Mouse (Mus musculus) left cerebral cortex, adult 9 months (tissue): Measurements from ENCODE around the gene Apobec1.
"Not testable (repeated sequence)": the region's sequence is repeated elsewhere in the genome, so short reads cannot be mapped to it uniquely, and the experiment has no call there.

Source experiments
- DNase-seq, 2 experiments: peaks; one replicate each; pipeline ENCODE4 v3.0.0; 2022; ENCODE audit warnings: low spot score in 2 of 2

The Apobec1 gene

GRCm38 (mm10) chr6:122602242-122602991, at the start of gene Apobec1:
Gene Apobec1 (minus strand): TSS chr6:122602444.
- peak in 1 of 2 experiments; percentile 47 for DNase-seq

- no peak for DNase-seq
These were observed 48.2 kb upstream of the Apobec1 start for GRCm38 (mm10) chr6:122650398-122650980.

- DNase-seq: no peak
These were observed 47.7 kb upstream of the Apobec1 start for GRCm38 (mm10) chr6:122649903-122650302.

GRCm38 (mm10) chr6:122644196-122644595, 42.0 kb upstream of the Apobec1 start:
- DNase-seq: not testable (repeated sequence)

- not testable (repeated sequence) for DNase-seq
These were observed 35.3 kb upstream of the Apobec1 start for GRCm38 (mm10) chr6:122637566-122637965.

- DNase-seq: no peak
These were observed 34.4 kb upstream of the Apobec1 start for GRCm38 (mm10) chr6:122636666-122637065.

GRCm38 (mm10) chr6:122635315-122635714, 33.1 kb upstream of the Apobec1 start:
- DNase-seq: no peak

- peak in 1 of 2 experiments; percentile 5 for DNase-seq
These were observed 31.2 kb upstream of the Apobec1 start for GRCm38 (mm10) chr6:122633411-122633810.

- no peak for DNase-seq
These were observed 25.3 kb upstream of the Apobec1 start for GRCm38 (mm10) chr6:122627469-122628108.

- DNase-seq: no peak
These were observed 23.9 kb upstream of the Apobec1 start, which contains the start of gene Dppa3 for GRCm38 (mm10) chr6:122626110-122626509. Gene Dppa3 (plus strand): TSS chr6:122626410.

GRCm38 (mm10) chr6:122625156-122625555, 22.9 kb upstream of the Apobec1 start:
- DNase-seq: no peak

- no peak for DNase-seq
These were observed 22.2 kb upstream of the Apobec1 start for GRCm38 (mm10) chr6:122624480-122624879.

- DNase-seq: no peak
These were observed 18.8 kb upstream of the Apobec1 start for GRCm38 (mm10) chr6:122621066-122621465.

- no peak for DNase-seq
These were observed 13.8 kb upstream of the Apobec1 start for GRCm38 (mm10) chr6:122616022-122616421.

- no peak for DNase-seq
These were observed 11.8 kb upstream of the Apobec1 start for GRCm38 (mm10) chr6:122614047-122614446.

- no peak for DNase-seq
These were observed 10.2 kb upstream of the Apobec1 start for GRCm38 (mm10) chr6:122612426-122612825.

- no peak for DNase-seq
These were observed 7.5 kb upstream of the Apobec1 start, which contains the start of gene Gdf3 for GRCm38 (mm10) chr6:122609771-122610170. Gene Gdf3 (minus strand): TSS chr6:122610087.

GRCm38 (mm10) chr6:122609377-122609728, 7.1 kb upstream of the Apobec1 start:
- DNase-seq: no peak

GRCm38 (mm10) chr6:122608434-122609376, 6.5 kb upstream of the Apobec1 start:
- no peak for DNase-seq

- no peak for DNase-seq
These were observed 5.5 kb upstream of the Apobec1 start for GRCm38 (mm10) chr6:122607700-122608099.

- no peak for DNase-seq
These were observed 4.4 kb upstream of the Apobec1 start for GRCm38 (mm10) chr6:122606661-122607060.

GRCm38 (mm10) chr6:122605483-122605882, 3.2 kb upstream of the Apobec1 start:
- no peak for DNase-seq
